Mouse (Mus musculus) stomach, postnatal 0 days (tissue): ENCODE results near the gene Clec2l.

Source experiments
- CTCF ChIP-seq: IDR thresholded peaks from 2 replicates; pipeline ENCODE4 v1.5.1; 2016; ENCODE audit warnings: antibody characterized with exemption, low read depth, mild to moderate bottlenecking, moderate library complexity
- EP300 ChIP-seq: optimal IDR thresholded peaks from 2 replicates; pipeline ENCODE3; 2016; ENCODE audit warnings: antibody characterized with exemption

DNA sequence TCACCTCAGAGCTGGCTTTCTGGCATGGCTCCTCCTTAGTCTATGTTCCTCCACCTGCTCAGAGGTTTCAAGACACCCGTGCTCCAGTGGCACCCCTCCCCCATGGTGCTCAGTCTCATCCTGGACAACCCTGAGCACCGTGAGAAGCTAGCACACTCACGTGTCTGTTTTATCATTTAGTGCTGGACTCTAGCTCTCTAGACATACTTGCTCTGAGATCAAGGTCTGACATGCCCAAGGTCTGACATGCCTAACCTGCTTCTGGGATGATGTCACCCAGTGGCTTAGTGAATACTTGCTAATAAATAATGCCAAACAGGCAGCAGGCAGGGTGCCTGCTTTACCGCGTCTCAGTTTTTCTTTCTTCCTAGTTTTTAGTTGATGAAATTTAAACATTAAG lies 20.3 kb upstream of the Clec2l start:
- TF ChIP-seq CTCF (no peak), EP300 (no peak)
